Mouse (Mus musculus): Measurements from ENCODE around the gene Gstm1. TPM values are rescaled to one million over a fixed set of nuclear protein-coding genes. Genes with fewer than 3 reads are reported as not detected.
"Not testable (repeated sequence)": the region's sequence is repeated elsewhere in the genome, so short reads cannot be mapped to it uniquely, and the experiment has no call there.

The Gstm1 gene
- polyA plus RNA-seq, 1 experiment from 2014 or later: 25.7 TPM

DNA sequence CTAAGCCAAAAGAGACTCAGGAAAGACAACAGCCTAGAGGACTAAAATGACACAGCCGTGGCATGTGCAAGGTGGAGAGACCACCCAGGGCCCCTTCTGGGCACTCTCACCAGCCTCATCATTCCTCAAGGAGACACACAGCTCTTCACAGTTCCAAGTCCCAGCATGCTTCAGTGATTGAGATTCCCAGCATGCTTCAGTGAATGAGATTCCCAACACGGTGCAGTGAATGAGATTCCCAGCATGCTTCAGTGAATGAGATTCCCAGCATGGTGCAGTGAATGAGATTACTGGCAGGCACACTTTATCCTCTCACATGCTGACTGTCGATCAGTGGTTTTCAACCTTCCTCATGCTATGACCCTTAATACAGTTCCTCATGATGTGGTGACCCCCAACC is 6.2 kb downstream of the Gstm1 start:
- ATAC-seq (replicated peaks; ENCODE audit: low FRiP score): no peak; the same call in 1 of the 2 replicates
- 41% methylated on average over 3 of the region's 3 CpGs for WGBS
- Histone ChIP-seq H3K9ac (ENCODE audit: low read length) (no peak overlapping the region), H3K27me3 (ENCODE audit: control insufficient read depth, insufficient read depth, low read length) (no peaks in the 10 kb centered on the region), H3K4me2 (ENCODE audit: low read depth, low read length, severe bottlenecking) (no peak overlapping the region), H3K9me3 (ENCODE audit: control insufficient read depth, low read length) (no peaks in the 10 kb centered on the region), H3K36me3 (ENCODE audit: control insufficient read depth, insufficient read depth, low read length) (no peaks in the 10 kb centered on the region), H3K4me1 (replicated peaks; ENCODE audit: control insufficient read depth, insufficient read depth, low read length) (no peaks in the 10 kb centered on the region), H3K27ac (ENCODE audit: low read depth, low read length) (no peak overlapping the region), H3K4me3 (ENCODE audit: low read depth, low read length) (no peak overlapping the region)
- DNase-seq (ENCODE audit: low spot score): no peak

DNA sequence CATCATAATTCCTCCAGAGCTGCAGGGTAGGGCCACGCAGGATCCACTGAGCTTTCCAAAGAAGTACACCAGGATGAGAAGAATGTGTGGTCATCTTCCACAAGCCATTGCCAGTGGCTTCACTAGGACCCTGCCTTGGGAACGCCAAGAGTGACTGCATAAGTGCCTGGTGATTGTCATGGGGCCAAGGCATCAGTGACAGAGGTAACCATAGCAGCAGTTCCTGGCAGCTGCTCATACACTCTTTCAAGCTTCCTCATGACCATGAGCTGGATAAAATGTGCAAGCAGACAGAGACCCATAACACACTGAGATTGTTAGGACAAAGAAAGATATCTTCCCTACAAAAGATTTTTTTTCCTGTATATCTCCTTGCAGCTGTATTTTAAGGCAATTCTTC is 7.5 kb downstream of the Gstm1 start:
- Histone ChIP-seq H3K9ac (ENCODE audit: low read length) (no peak overlapping the region), H3K4me2 (ENCODE audit: low read depth, low read length, severe bottlenecking) (no peak overlapping the region), H3K27ac (ENCODE audit: low read depth, low read length) (no peak overlapping the region), H3K36me3 (ENCODE audit: control insufficient read depth, insufficient read depth, low read length) (no peaks in the 10 kb centered on the region), H3K9me3 (ENCODE audit: control insufficient read depth, low read length) (no peaks in the 10 kb centered on the region), H3K4me1 (replicated peaks; ENCODE audit: control insufficient read depth, insufficient read depth, low read length) (no peaks in the 10 kb centered on the region), H3K4me3 (ENCODE audit: low read depth, low read length) (no peak overlapping the region), H3K27me3 (ENCODE audit: control insufficient read depth, insufficient read depth, low read length) (no peaks in the 10 kb centered on the region)
- DNase-seq (ENCODE audit: low spot score): no peak
- 86% methylated on average over 2 of the region's 2 CpGs for WGBS
- ATAC-seq (replicated peaks; ENCODE audit: low FRiP score): no peak

DNA sequence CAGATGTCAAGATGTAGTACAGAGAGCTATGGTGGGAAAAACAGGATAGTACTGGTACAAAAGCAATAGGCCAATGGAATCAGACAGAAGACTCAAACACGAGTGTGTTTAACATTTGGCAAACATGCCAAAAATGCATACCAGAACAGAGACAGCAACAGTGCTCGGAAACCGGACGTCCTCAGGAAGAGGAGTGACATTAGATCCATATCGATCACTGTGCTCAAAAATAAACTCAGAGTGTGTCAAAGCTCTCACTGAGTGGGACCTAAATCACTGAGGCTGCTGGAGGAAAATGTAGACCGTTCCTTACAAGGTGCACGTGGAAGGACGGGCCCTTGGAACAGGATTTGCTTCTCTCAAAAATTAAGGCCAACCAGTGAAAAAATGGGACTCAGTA is 15.8 kb downstream of the Gstm1 start:
- no peaks in the 10 kb centered on the region for H3K4me1 ChIP-seq (replicated peaks; ENCODE audit: control insufficient read depth, insufficient read depth, low read length)
- 88% methylated on average over 8 of the region's 8 CpGs for WGBS
- H3K9ac ChIP-seq (ENCODE audit: low read length): no peak overlapping the region
- H3K4me2 ChIP-seq (ENCODE audit: low read depth, low read length, severe bottlenecking): no peak overlapping the region
- no peak overlapping the region for H3K27ac ChIP-seq (ENCODE audit: low read depth, low read length)
- no peak overlapping the region for H3K4me3 ChIP-seq (ENCODE audit: low read depth, low read length)
- ATAC-seq (replicated peaks; ENCODE audit: low FRiP score) (no peak), DNase-seq (ENCODE audit: low spot score) (no peak)
- H3K36me3 ChIP-seq (ENCODE audit: control insufficient read depth, insufficient read depth, low read length): no peaks in the 10 kb centered on the region
- H3K27me3 ChIP-seq (ENCODE audit: control insufficient read depth, insufficient read depth, low read length): no peaks in the 10 kb centered on the region
- H3K9me3 ChIP-seq (ENCODE audit: control insufficient read depth, low read length): no peaks in the 10 kb centered on the region

DNA sequence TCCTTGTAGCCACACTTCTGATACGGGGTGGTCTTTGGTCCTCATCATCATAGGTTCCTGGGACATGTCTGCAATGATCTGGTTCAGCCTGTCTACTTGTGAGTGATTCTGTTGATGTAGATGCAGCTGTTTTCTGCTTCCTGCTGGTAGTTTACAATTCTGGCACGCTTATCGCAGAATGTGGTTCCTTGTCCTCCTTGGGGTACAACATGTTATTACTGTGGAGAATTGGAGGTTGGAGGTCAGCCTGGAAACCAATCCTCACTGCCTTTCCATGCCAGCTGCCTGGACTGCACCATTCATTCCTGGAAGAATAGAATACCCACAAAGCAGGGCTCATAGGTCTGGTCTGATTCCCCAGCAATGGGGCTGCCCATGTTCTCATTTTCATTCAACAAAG is 18.3 kb downstream of the Gstm1 start:
- no peak overlapping the region for H3K27ac ChIP-seq (ENCODE audit: low read depth, low read length)
- no peaks in the 10 kb centered on the region for H3K36me3 ChIP-seq (ENCODE audit: control insufficient read depth, insufficient read depth, low read length)
- H3K4me2 ChIP-seq (ENCODE audit: low read depth, low read length, severe bottlenecking): no peak overlapping the region
- no peak overlapping the region for H3K4me3 ChIP-seq (ENCODE audit: low read depth, low read length)
- no peaks in the 10 kb centered on the region for H3K27me3 ChIP-seq (ENCODE audit: control insufficient read depth, insufficient read depth, low read length)
- H3K4me1 ChIP-seq (replicated peaks; ENCODE audit: control insufficient read depth, insufficient read depth, low read length): no peaks in the 10 kb centered on the region
- 93% methylated on average over 3 of the region's 3 CpGs for WGBS
- no peak for ATAC-seq (replicated peaks; ENCODE audit: low FRiP score)
- DNase-seq (ENCODE audit: low spot score): no peak
- H3K9me3 ChIP-seq (ENCODE audit: control insufficient read depth, low read length): no peaks in the 10 kb centered on the region
- H3K9ac ChIP-seq (ENCODE audit: low read length): no peak overlapping the region

DNA sequence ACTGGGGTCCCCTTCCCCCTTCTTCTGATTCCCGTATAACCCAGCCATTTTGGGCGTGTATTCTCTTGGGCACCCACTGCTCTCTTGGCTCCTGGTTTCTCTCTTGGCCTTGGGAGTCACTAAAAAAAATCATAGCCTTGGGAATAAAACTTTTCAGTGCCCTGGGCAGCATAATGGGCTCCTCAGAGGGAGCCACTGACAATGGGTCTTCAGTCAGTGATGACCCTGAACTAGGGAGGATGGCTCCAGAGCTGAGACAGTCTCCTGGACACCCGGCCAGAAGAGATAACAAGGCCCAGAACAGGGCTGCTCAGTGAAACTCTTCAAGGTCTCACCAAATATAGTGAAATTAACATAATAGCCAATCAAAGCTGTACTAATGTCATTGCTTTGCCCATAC is 19.2 kb downstream of the Gstm1 start:
- DNase-seq (ENCODE audit: low spot score) (no peak), ATAC-seq (replicated peaks; ENCODE audit: low FRiP score) (no peak)
- H3K9ac ChIP-seq (ENCODE audit: low read length): no peak overlapping the region
- H3K27ac ChIP-seq (ENCODE audit: low read depth, low read length): no peak overlapping the region
- no peaks in the 10 kb centered on the region for H3K36me3 ChIP-seq (ENCODE audit: control insufficient read depth, insufficient read depth, low read length)
- WGBS: 84% methylated on average over 3 of the region's 3 CpGs
- no peaks in the 10 kb centered on the region for H3K9me3 ChIP-seq (ENCODE audit: control insufficient read depth, low read length)
- no peaks in the 10 kb centered on the region for H3K4me1 ChIP-seq (replicated peaks; ENCODE audit: control insufficient read depth, insufficient read depth, low read length)
- no peak overlapping the region for H3K4me2 ChIP-seq (ENCODE audit: low read depth, low read length, severe bottlenecking)
- H3K27me3 ChIP-seq (ENCODE audit: control insufficient read depth, insufficient read depth, low read length): no peaks in the 10 kb centered on the region
- H3K4me3 ChIP-seq (ENCODE audit: low read depth, low read length): no peak overlapping the region

DNA sequence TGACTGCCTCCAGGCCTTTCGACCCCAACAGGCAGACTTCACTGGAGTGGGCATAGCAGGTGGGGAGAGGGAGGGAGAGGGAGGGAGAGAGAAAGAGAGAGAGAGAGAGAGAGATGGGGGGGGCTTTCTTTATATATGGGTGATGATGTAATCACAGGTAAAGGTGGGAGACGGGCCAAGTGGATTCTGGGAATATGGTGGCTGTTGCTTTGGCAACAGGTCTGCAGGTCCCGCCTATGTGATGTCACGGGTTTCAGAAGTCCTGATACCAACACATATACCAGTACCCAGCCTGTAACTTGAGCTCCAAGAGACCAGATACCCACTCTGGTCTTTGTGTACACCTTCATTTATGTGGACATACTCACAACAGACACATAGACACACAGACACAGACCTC is 21.2 kb downstream of the Gstm1 start:
- Histone ChIP-seq H3K4me3 (ENCODE audit: low read depth, low read length) (no peak overlapping the region), H3K27ac (ENCODE audit: low read depth, low read length) (no peak overlapping the region), H3K4me2 (ENCODE audit: low read depth, low read length, severe bottlenecking) (no peak overlapping the region), H3K36me3 (ENCODE audit: control insufficient read depth, insufficient read depth, low read length) (no peaks in the 10 kb centered on the region), H3K9ac (ENCODE audit: low read length) (no peak overlapping the region), H3K4me1 (replicated peaks; ENCODE audit: control insufficient read depth, insufficient read depth, low read length) (no peaks in the 10 kb centered on the region), H3K27me3 (ENCODE audit: control insufficient read depth, insufficient read depth, low read length) (no peaks in the 10 kb centered on the region), H3K9me3 (ENCODE audit: control insufficient read depth, low read length) (no peaks in the 10 kb centered on the region)
- WGBS: 82% methylated on average over 4 of the region's 4 CpGs
- ATAC-seq (replicated peaks; ENCODE audit: low FRiP score): no peak
- no peak for DNase-seq (ENCODE audit: low spot score)

DNA sequence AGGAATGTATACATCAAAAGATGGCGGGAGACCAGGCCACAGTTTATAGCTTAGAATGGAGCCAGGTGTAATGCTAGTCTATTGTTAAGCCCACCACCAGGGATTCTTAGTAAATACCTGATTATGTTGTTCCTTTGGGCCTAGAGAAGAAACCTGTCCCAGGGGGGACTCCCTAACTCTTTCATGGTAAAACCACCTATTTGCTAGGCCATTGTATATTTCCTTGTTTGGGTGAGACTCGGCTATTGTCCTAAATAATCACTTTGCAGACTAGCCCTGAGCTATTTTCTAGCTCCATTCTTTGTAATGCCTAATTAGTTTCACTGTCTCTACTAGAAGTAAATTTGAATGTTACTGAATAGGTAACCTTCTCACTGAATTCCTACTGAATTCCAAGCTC is 21.8 kb downstream of the Gstm1 start:
- H3K27me3 ChIP-seq (ENCODE audit: control insufficient read depth, insufficient read depth, low read length); H3K4me3 ChIP-seq (ENCODE audit: low read depth, low read length); DNase-seq (ENCODE audit: low spot score); H3K4me1 ChIP-seq (replicated peaks; ENCODE audit: control insufficient read depth, insufficient read depth, low read length); ATAC-seq (replicated peaks; ENCODE audit: low FRiP score); H3K9me3 ChIP-seq (ENCODE audit: control insufficient read depth, low read length); H3K36me3 ChIP-seq (ENCODE audit: control insufficient read depth, insufficient read depth, low read length); H3K27ac ChIP-seq (ENCODE audit: low read depth, low read length); H3K9ac ChIP-seq (ENCODE audit: low read length); H3K4me2 ChIP-seq (ENCODE audit: low read depth, low read length, severe bottlenecking): not testable (repeated sequence)
- 65% methylated on average over 2 of the region's 2 CpGs for WGBS

DNA sequence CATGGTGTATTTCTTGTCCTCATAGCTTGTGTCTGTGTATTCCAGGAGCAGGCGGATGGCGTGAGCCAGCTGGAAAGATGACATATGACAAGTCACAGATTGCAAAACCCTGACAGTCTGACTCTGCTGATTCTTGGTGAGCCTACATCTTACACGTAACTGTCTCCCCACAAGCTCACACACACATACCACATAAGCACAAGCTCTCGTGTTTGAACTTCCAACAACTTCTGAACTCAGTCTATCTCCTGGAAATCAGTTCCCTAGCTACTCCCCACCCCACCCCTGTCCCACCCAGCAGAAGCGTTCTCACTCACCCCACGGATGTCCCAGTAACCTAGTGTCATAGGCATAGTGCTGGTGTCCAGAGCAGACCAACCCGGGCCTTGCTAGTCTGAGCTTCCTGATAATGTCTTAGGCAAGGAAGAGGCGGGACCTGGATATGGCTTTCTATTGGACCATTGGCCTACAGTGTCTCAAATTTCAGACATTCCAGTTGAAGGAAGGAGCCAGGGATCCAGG is 31.7 kb downstream of the Gstm1 start, which contains the start of gene Gstm2:
Gene Gstm2 (minus strand): TSS at position 413 of the 522 bp plus-strand sequence.
- no peaks in the 10 kb centered on the region for H3K4me1 ChIP-seq (replicated peaks; ENCODE audit: control insufficient read depth, insufficient read depth, low read length)
- no peak within 1 kb of the TSS for H3K27ac ChIP-seq (ENCODE audit: low read depth, low read length)
- no peak within 1 kb of the TSS for H3K4me3 ChIP-seq (ENCODE audit: low read depth, low read length)
- no peaks in the 10 kb centered on the region for H3K27me3 ChIP-seq (ENCODE audit: control insufficient read depth, insufficient read depth, low read length)
- 66% methylated on average over 8 of the region's 8 CpGs for WGBS
- no peaks in the 10 kb centered on the region for H3K36me3 ChIP-seq (ENCODE audit: control insufficient read depth, insufficient read depth, low read length)
- no peaks in the 10 kb centered on the region for H3K9me3 ChIP-seq (ENCODE audit: control insufficient read depth, low read length)
- H3K9ac ChIP-seq (ENCODE audit: low read length): no peak within 1 kb of the TSS
- no peak within 1 kb of the TSS for H3K4me2 ChIP-seq (ENCODE audit: low read depth, low read length, severe bottlenecking)
- DNase-seq (ENCODE audit: low spot score) (no peak), ATAC-seq (replicated peaks; ENCODE audit: low FRiP score) (no peak)

DNA sequence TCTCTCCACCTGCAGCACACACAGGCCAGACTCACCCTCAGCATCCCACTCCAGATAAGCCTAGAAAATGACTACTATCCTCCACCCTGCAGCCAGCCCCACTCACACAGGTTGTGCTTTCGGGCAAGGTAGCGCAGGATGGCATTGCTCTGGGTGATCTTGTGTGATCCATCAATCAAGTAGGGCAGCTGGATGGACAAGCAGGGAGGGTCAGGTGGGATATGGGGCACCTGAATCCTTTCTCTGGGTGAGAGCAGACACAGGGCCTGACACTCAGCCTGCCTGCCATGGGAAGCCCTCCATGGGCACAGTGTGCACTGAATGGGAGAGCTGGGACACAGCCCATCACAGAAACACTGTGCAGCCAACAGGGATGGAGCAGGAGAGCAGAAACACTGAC is 32.6 kb downstream of the Gstm1 start:
- H3K27me3 ChIP-seq (ENCODE audit: control insufficient read depth, insufficient read depth, low read length); H3K27ac ChIP-seq (ENCODE audit: low read depth, low read length); H3K4me2 ChIP-seq (ENCODE audit: low read depth, low read length, severe bottlenecking); DNase-seq (ENCODE audit: low spot score); H3K9ac ChIP-seq (ENCODE audit: low read length); H3K4me3 ChIP-seq (ENCODE audit: low read depth, low read length); H3K36me3 ChIP-seq (ENCODE audit: control insufficient read depth, insufficient read depth, low read length); ATAC-seq (replicated peaks; ENCODE audit: low FRiP score); H3K4me1 ChIP-seq (replicated peaks; ENCODE audit: control insufficient read depth, insufficient read depth, low read length); H3K9me3 ChIP-seq (ENCODE audit: control insufficient read depth, low read length): not testable (repeated sequence)
- WGBS: 95% methylated on average over 2 of the region's 2 CpGs

Measured in forebrain, embryonic 11.5 days (tissue).